Mouse (Mus musculus): ENCODE results near the gene Ankrd44.

The Ankrd44 gene

DNA sequence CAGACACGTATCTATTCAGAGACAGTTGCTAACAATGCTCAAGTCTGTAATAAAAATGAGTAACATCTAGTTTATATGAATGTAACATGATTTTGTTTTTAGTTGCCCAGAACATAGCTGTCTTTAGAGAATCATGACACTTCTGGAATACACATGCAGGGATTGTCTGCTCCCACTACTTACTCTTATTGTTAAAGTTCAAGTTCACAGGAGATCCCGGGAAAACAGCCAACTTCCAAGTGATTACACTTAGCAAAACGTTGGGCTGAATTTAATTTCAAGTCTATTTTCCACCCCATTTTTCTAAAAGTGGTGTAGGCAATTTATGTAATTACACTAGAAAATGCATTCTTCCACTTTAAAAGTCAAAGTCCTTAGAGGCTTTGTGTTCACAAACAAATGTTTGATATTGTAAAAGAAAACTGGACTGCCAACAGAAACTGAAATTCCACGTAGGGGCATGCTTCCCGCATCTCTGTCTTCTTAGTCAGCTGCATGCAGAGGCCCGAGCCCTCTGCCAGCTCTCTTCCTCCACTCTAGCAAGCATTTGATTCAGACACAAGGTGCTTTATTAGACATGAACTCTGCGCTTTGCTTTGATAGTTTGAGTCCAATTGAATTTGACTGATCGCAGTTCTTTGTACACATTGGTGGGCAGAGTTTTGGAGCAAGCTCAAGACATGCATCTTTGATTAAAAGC, 211.0 kb downstream of the Ankrd44 start:
- no peak for DNase-seq (ENCODE audit: extremely low read depth, insufficient read length, low spot score)

GRCm38 (mm10) chr1:54713231-54714173, 212.7 kb downstream of the Ankrd44 start:
- no peak for DNase-seq (ENCODE audit: extremely low read depth, insufficient read length, low spot score)

GRCm38 (mm10) chr1:54711568-54711967, 214.6 kb downstream of the Ankrd44 start:
- DNase-seq (ENCODE audit: extremely low read depth, insufficient read length, low spot score): no peak

DNA sequence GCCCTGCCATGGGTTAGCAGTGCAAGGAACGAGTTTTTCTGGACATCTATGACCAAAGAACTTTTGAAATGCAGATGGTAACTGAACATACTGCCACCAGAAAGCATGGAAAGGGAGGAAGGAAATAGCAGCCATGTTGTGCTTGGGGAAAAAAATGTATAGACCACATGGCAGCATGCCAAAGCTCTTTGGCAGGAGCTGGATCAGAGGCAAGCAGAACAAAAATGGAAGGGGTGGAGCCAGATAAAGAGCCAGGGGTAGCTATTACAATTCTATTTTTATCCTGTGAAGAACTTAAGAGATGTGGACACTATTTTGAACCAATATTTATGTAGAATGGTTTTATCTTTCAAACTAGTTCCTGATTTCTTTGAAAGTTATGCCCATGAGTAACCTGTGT, 215.6 kb downstream of the Ankrd44 start:
- no peak for DNase-seq (ENCODE audit: extremely low read depth, insufficient read length, low spot score)

DNA sequence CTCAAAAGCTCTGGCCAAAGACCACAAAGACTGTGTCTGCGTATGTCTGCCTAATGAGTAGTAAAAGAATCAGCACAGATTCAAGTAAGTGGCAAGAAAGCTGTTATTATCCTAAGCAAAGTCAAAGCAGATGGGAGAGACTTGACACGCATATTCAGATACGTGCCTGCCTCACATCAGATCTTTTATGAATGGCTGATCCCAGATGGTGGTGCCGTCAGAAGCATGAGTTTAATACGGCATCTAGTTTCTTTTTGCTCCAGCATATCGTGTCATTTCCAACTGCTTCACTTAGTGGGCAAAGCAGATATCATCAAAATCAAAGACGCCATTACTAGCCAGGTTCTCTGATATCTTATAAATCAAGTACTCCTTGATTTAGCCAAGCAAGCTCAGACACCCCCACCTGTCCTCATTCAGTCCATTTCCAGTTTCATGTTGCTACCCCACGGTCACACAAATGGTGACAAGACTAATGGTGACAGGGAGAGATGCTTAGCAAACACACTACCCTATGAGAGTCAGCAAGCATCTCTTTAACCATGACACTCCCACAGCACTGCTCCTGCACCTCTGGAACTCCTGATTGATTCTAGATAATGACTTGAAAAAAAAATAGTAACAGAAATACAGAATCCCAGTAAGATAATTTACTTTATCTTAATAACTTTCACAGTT, 218.2 kb downstream of the Ankrd44 start:
- DNase-seq (ENCODE audit: extremely low read depth, insufficient read length, low spot score): no peak

GRCm38 (mm10) chr1:54707036-54707887, 218.9 kb downstream of the Ankrd44 start:
- DNase-seq (ENCODE audit: extremely low read depth, insufficient read length, low spot score): no peak

DNA sequence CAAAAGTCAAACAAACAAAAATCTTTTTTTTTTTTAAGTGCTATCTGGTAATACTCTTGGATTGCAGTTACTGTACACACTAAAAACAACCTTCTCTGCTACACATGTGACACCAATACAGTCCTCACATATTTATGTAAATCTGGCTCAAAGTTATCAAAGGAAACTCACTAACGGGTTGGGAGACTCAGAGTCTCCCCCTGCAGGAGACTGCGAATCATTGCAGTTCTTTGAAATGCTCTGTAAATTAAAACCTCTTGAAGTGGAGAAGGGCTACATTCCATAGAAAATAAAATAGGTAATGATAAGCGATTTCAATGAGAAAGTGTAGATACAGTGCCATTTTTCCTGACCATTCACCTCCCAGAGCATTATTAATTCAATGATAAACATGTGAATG, 219.6 kb downstream of the Ankrd44 start:
- no peak for DNase-seq (ENCODE audit: extremely low read depth, insufficient read length, low spot score)

GRCm38 (mm10) chr1:54703466-54703865, 222.7 kb downstream of the Ankrd44 start:
- no peak for DNase-seq (ENCODE audit: extremely low read depth, insufficient read length, low spot score)

- no peak for DNase-seq (ENCODE audit: extremely low read depth, insufficient read length, low spot score)
These were observed 223.3 kb downstream of the Ankrd44 start for GRCm38 (mm10) chr1:54702918-54703317.

- DNase-seq (ENCODE audit: extremely low read depth, insufficient read length, low spot score): no peak
These were observed 230.8 kb downstream of the Ankrd44 start for GRCm38 (mm10) chr1:54695396-54695795.

DNA sequence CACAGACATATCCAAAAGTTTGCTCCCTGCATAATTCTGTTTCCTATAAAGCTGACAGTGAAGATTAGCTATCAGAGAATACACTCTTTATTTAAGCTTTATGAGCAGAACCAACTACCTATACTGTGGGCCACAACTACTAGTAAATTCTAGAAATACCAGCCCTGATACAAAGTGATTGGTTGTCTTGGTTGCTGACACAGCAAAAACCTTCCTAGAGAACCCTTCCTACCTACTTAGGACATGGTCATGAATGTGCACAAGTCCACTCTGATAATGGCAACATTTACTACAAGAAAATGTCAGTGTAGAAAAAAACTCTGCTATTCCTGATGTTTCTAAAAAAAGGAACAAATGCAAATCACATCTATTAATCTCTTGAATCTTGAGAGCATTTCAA, 234.4 kb downstream of the Ankrd44 start:
- DNase-seq (ENCODE audit: extremely low read depth, insufficient read length, low spot score): no peak

DNA sequence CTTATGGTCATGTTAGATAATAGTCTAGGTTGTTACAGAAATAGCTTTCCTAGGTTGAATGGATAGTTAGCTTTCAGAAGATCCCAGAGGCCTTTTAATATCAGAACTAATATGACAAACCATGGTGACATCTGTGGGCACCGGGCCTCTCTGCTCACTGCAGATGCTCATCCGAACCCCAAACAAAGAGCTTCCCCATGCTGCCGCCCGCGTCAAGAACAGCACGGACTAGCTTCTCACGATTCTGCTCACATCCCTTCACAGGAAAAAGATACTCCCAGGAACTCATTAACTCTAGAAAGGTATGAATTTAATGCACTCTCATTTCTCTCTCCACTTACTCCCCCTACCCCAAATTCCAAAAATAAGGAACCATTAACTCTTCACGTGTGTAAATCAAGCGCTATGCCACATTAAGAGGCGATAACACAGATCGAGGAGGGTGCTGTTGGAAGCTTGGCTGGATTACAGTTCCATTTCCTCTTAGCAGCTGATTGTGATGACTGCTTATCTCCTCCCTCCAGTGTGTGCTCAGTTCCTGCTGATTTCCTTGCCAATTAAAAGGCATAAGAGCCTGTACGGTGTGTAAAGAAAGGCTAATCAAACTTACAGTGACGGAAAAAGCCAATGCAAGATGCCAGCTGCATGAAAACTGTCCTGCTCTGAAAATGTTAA, 235.8 kb downstream of the Ankrd44 start:
- DNase-seq (ENCODE audit: extremely low read depth, insufficient read length, low spot score): no peak

DNA sequence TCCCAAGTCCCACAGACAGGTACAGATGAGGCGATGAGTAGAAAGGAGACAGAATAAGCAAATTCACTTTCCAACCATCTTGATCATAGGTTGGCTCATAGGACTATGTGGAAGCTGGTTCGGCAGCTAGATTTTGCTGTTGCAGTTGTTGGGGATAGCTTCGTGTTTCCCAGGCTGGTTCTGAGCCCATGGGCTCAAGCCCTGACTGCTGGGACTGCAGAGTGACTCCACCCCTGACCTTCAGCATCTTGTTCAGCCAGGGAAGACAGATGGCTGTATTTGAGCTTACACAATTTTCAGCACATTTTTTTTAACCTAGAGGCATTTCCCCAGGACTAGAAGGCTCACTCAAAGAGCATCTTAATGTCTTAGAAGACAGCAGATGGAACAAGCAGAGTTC, 237.7 kb downstream of the Ankrd44 start:
- no peak for DNase-seq (ENCODE audit: extremely low read depth, insufficient read length, low spot score)

DNA sequence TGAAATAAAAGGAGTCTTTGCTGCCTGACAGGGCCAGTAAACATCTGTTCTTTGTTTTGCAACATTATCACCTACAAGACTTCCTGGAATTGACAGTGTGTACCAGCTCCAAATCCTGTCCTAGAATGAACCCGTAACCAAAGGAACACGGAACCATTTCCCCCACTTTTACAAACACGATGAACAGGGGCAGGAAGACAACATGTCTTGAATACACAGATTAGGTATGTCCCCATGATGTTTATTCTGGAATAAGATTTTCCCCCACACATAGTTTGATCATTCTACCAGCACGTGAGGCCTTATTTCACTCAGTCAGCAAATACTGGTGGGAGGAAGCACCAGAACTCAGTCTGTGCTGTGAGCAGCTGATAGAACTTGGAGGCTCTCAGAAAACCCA, 241.9 kb downstream of the Ankrd44 start:
- DNase-seq (ENCODE audit: extremely low read depth, insufficient read length, low spot score): no peak

- no peak for DNase-seq (ENCODE audit: extremely low read depth, insufficient read length, low spot score)
These were observed 246.6 kb downstream of the Ankrd44 start for GRCm38 (mm10) chr1:54679556-54679955.

DNA sequence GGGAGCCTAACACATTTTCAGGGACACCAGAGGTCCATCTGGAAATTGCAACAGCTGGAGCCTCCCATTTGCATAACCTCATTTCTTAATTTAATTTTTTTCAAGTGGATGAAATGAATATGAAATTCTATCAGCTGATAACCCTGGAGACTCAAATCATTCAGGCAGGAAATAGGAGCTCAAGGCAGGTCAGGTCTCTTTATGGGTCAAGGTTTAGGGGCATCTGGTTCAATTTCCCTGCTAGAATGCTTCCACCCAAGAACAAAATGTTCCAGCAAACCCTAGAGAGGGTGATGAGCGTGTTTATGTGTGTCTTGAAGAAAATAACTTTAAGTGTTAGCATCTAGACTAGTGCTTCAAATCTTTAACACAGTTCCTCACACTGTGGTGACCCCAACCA, 248.2 kb downstream of the Ankrd44 start:
- DNase-seq (ENCODE audit: extremely low read depth, insufficient read length, low spot score): no peak

GRCm38 (mm10) chr1:54675478-54675877, 250.7 kb downstream of the Ankrd44 start:
- no peak for DNase-seq (ENCODE audit: extremely low read depth, insufficient read length, low spot score)

- DNase-seq (ENCODE audit: extremely low read depth, insufficient read length, low spot score): no peak
These were observed 258.2 kb downstream of the Ankrd44 start for GRCm38 (mm10) chr1:54667991-54668390.

- DNase-seq (ENCODE audit: extremely low read depth, insufficient read length, low spot score): no peak
These were observed 260.4 kb downstream of the Ankrd44 start for GRCm38 (mm10) chr1:54665582-54666405.
